Mouse (Mus musculus) spleen, adult 2 months (tissue): Measurements from ENCODE around the gene Dop1a.

Source experiments
- CTCF ChIP-seq: fragments of 200-500 bp; IDR thresholded peaks from 2 replicates; pipeline ENCODE4 v1.5.1; 2011; ENCODE audit warnings: mild to moderate bottlenecking, inconsistent platforms; ENCODE audit not compliant: insufficient read depth, insufficient read length, insufficient replicate concordance; ENCODE audit errors: extremely low read depth
- POLR2A ChIP-seq: fragments of 200-500 bp; IDR thresholded peaks from 2 replicates; pipeline ENCODE4 v1.6.1; 2011; ENCODE audit warnings: low read depth, low read length, inconsistent platforms

DNA sequence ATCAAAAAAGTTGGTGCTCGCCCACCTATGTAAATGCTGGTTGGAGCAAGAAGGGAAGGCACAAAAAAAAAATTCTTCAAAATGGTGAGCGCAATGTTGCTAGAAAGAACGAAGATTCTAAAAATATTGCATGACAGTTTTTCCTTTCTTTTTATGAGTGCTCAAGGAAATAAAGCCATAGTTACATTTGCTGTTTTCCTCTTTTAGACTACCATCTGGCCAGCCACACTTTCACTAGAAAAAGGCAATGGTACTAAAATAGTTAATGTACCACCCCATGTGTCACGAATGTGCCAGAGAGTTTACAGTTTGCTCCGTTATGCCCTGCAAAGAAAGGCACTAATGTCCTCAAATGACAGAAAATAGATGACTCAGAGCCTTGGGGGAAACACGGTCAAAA is 47.6 kb upstream of the Dop1a start:
- TF ChIP-seq CTCF (no peak), POLR2A (no peak)
